Mouse (Mus musculus): ENCODE measurements around the gene Ptpro.

- no peak for TF ChIP-seq CHD2 (IDR thresholded peaks at IDR 0.05; ENCODE audit: low read depth, low read length)
- no peak for TF ChIP-seq HCFC1 (IDR thresholded peaks at IDR 0.05; ENCODE audit: borderline replicate concordance, insufficient read depth, low read length)
- TF ChIP-seq MAFK (IDR thresholded peaks at IDR 0.05; ENCODE audit: insufficient read depth, low read depth, low read length) = no peak
Measured at GRCm38 (mm10) chr6:137252194-137252886, at the start of gene Ptpro.

All from ES-E14 (cell line).